Mouse (Mus musculus): ENCODE data around the gene Ptpro.

DNA sequence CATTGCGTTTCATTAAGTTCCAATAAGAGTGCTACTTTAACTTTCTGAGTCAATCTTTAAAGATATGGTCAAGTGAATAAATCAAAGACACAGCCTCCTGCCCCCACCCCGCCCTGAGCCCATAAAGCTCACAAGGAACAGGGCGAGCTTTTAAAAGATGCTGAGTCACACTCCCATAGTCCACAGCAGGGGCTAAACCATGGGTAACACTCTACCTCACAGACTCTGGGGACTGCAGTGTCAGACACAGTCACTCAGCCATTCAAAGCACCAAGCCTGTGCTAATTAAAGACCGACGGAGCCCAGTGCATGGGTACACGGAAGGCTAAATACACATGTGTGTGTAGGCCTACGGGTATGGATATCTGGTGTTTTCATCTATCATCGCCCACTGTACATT, 251.3 kb downstream of the Ptpro start:
- TF ChIP-seq TAL1 (IDR thresholded peaks at IDR 0.05; ENCODE audit: low read length), result no peak
- TF ChIP-seq GATA1 (IDR thresholded peaks at IDR 0.05; ENCODE audit: low read length), result no peak
